Mouse (Mus musculus) forebrain, embryonic 12.5 days (tissue): Measurements from ENCODE around the gene Ms4a8a. TPM values are rescaled to one million over a fixed set of nuclear protein-coding genes. Genes with fewer than 3 reads are reported as not detected.

Experiments
- polyA plus RNA-seq: library from polyadenylated mRNA; unstranded; fragments of >200 nt; fragmentation: Nextera tagmentation; extraction: Ambion mirVana; gene quantifications from 2 replicates; pipeline ENCODE4 v1.2.1, GENCODE M21; 2016

The Ms4a8a gene
- polyA plus RNA-seq, 1 experiment from 2014 or later, result not detected

Other genes starting within 250 kb of the Ms4a8a start
- gene Slc15a3, start 241.4 kb downstream of the Ms4a8a start, polyA plus RNA-seq, result 0.12 and 0.38 TPM in 2 replicates
- 115 and 126 TPM in 2 replicates for gene Tmem132a, start 211.2 kb downstream of the Ms4a8a start, polyA plus RNA-seq
- 35.6 and 36.6 TPM in 2 replicates for gene Tmem109, start 199.1 kb downstream of the Ms4a8a start, polyA plus RNA-seq
- gene Prpf19, start 185.9 kb downstream of the Ms4a8a start, polyA plus RNA-seq, result 43.3 and 49.6 TPM in 2 replicates
- not detected in 2 replicates for gene Zp1, start 160.5 kb downstream of the Ms4a8a start, polyA plus RNA-seq
- 0.08 TPM in 1 of 2 replicates, not detected in the other for gene Ptgdr2, start 143.9 kb downstream of the Ms4a8a start, polyA plus RNA-seq
- 26.2 and 27.0 TPM in 2 replicates for gene Ccdc86, start 131.8 kb downstream of the Ms4a8a start, polyA plus RNA-seq
- not detected in 2 replicates for gene Ms4a10, start 106.4 kb downstream of the Ms4a8a start, polyA plus RNA-seq
- not detected in 2 replicates for gene Ms4a15, start 87.9 kb downstream of the Ms4a8a start, polyA plus RNA-seq
- gene Ms4a18, start 63.1 kb downstream of the Ms4a8a start, polyA plus RNA-seq, result not detected in 2 replicates
- not detected in 2 replicates for gene 1700017D01Rik, start 49.8 kb upstream of the Ms4a8a start, polyA plus RNA-seq
- gene 1700025F22Rik, start 84.2 kb upstream of the Ms4a8a start, polyA plus RNA-seq, result not detected in 2 replicates
- not detected in 2 replicates for gene Ms4a13, start 115.6 kb upstream of the Ms4a8a start, polyA plus RNA-seq
- gene Ms4a12, start 151.3 kb upstream of the Ms4a8a start, polyA plus RNA-seq, result not detected in 2 replicates
- not detected in 2 replicates for gene Ms4a1, start 185.1 kb upstream of the Ms4a8a start, polyA plus RNA-seq
- not detected in 2 replicates for gene Ms4a5, start 202.8 kb upstream of the Ms4a8a start, polyA plus RNA-seq
- not detected in 2 replicates for gene Ms4a14, start 233.4 kb upstream of the Ms4a8a start, polyA plus RNA-seq